Mouse (Mus musculus) lung, adult 2 months (tissue): ENCODE measurements around the gene Arhgap44.

Experiments used
- CTCF ChIP-seq: fragments of 200-500 bp; IDR thresholded peaks from 2 replicates; pipeline ENCODE4 v1.5.1; 2011; ENCODE audit warnings: mild to moderate bottlenecking, low read length, control low read depth; ENCODE audit not compliant: insufficient read depth
- POLR2A ChIP-seq: fragments of 200-500 bp; IDR thresholded peaks from 2 replicates; pipeline ENCODE4 v1.6.1; 2011; ENCODE audit warnings: low read depth, mild to moderate bottlenecking, control low read depth, low read length, borderline replicate concordance; ENCODE audit errors: extremely low read depth

- TF ChIP-seq CTCF (no peak), POLR2A (no peak)
Observed at GRCm38 (mm10) chr11:65080274-65080673, 82.5 kb downstream of the Arhgap44 start.
